Mouse (Mus musculus) layer of hippocampus, postnatal 25 days (tissue): ENCODE measurements around the gene Nrarp. TPM values are rescaled to one million over a fixed set of nuclear protein-coding genes. Genes with fewer than 3 reads are reported as not detected.

Experiments
- DNase-seq, 2 experiments: peaks; one replicate each; pipeline ENCODE4 v3.0.0; 2022; ENCODE audit warnings: mixed read lengths in 2 of 2, low spot score in 1 of 2; ENCODE audit errors: extremely low spot score in 1 of 2
- total RNA-seq, 2 experiments: library from RNA; stranded (reverse); gene quantifications; 2 replicates each; pipeline ENCODE4 v1.2.3; 2021

The Nrarp gene
- total RNA-seq, 2 experiments from 2014 or later, result 27.5 to 35.7 TPM

DNA sequence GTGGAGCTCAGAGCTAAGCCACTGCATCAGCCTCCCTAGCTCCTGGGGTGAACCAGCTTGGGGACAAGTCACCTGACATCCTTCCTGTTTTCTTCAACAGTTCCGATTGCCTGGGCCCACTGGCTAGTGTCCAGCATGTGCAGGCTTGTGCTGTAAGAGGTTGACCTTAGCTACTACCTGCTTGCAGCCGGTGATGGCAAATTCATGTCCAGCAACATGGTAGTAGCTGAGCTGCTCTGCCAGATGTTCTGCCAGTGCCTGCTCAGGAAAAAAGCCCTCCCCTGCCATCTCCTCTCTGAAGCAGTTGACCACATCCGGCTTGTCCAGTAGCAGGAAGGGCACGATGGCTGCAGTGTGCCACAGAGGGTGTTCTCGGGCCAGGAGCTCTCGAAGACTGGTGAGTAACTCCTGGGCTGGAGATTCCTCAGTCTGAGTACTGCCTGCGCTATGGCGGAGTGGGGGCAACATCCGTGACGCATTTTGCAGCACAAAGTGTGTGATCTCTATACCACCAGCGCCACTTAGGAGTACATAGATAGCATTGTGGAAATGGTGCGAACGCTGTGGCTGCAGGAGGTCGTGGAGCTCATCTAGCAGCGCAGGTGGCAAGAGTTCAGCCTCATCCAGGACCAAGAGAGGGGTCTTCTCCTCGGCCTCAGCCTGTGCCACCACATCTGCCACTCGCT lies 14.1 kb downstream of the Nrarp start:
- no peak for DNase-seq

- DNase-seq, result no peak
Observed at GRCm38 (mm10) chr2:25195211-25196156, 14.9 kb downstream of the Nrarp start.

GRCm38 (mm10) chr2:25196172-25196954 lies 15.8 kb downstream of the Nrarp start, which contains the start of gene Tor4a:
Gene Tor4a (minus strand): TSS chr2:25196886.
- no peak for DNase-seq

DNA sequence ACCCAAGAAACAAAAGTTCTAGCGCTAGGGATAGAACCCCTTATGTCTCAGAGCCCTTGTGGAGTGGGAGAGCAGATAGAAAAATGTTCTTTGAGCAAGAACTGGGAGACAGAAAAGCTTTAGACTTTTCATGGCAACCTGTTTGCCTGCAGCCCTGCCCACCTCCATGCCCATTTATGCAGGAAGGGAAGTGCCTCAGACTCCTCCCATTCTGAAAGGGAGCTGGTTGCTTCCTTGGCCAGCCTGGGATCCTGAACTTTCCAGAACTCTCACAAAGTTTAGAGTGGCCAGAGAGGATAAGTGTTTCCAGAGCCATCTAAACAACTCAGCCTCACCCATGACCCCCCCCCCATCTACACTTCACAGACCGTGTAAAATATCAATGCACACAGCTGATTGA lies 16.6 kb downstream of the Nrarp start:
- no peak for DNase-seq

DNA sequence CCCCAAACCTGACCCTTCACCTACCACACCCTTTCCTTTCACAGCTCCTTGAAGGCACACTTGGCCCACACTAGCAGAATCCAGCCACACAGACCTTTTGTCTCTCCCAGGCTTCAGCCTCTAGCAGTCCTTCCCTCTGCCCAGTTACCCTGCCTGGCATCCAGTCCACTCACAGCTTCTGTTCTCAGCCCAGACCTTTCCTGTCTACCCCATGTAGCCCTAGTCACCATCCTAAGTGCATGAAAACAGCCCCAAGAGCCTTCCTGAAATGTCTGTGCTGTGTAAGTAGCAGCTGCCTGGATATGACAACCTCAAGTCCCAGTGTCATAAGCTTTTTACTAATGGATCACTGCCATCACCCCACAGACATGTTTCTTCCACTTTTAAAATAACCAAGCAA lies 17.4 kb downstream of the Nrarp start:
- no peak for DNase-seq

DNA sequence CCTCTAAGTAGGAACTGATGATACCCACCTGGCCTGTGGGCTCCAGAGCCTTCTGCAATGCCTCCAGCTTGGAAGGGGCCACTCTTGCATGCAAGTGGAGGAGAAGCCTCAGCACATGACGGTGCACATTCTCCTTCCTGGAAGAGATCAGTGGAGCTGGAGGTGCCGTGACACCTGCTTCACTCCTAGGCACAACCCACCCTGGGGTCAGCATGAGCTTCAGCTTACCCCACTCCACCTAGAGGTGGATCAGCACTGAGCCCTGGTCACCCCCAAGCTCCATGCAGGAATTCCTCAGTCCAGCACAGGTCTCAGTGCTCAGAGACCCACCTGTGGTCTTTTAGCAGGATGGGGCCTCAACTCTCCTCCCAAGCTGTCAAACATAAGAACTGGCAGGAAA lies 20.1 kb downstream of the Nrarp start:
- DNase-seq, result no peak

DNA sequence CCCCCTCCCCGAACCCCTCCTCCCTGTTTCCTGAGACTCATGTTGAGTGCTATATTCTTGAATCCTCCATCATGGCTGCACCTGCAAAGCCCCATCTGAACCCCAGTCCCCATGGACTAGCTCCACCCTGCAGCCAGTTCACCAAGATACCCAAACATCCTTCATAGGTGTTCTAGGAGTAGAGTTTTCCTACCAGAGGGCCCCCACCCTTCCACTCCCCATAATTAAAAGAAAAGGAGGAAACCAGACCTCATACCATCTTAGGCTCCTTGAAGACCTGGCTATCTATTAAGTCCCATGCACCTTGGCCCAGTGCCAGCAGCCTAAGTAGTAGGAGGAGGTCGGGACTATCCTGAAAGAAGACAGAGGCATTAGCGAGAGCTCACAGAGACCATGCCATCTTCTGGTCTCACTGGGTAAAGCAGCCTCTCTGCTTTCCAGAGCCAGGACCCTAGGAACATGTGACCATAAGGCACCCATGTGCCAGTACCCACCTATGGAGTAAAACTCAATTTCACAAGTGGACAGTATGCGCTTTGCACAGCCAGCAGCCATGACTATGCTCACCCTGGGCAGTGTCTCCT lies 23.2 kb downstream of the Nrarp start:
- no peak for DNase-seq

- no peak for DNase-seq
Observed at GRCm38 (mm10) chr2:25207593-25207992, 27.0 kb downstream of the Nrarp start.

DNA sequence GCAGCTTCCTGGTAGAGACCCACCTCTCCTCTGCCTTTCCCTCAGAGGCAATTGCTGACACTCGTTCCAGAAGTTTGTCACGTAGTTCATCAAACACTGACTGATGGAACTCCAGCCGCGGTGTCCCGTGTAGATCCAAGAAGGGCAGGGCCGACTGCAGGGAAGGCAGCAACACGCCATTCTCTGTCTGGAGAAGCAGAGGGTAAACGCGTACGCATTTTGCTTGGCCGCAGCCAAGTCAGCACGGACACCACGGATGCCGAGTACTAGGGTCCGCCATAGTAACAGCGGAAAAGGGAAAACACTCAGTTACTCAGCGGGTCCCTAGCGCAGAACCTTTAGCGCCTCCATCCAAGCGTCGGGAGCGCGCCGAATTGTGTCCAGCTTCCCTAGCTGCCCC lies 30.1 kb downstream of the Nrarp start:
- DNase-seq, result peak in 1 of 2 experiments; percentile 16

DNA sequence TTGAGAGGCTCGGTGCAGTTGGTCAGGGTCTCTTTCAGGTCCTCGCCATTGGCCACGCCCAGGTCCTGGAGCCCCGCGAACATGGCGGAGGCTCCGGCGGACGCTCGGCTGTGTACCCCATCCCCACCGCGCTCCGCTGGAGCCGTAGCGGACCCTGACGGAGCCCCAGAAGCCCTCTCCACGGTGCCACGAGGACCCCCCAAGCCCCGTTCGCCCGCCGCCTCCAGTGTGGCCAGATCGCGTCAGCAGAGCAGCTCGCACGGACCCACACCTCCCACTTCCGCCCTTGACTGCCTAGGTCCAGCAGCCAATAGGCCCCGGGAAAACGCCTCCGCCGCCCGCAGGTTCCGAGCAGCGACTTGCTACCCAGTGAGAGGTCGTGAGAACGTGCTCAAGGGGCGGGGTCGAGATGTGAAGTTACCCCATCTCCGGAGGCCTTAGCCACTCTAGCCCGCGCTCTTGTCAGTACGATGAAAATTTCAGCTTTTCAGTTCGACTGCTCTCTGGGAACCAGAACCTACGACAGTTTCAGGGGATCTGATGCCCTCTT lies 30.6 kb downstream of the Nrarp start, which contains the start of gene Nelfb:
TSS of gene Nelfb (minus strand) at position 369 of the 550 bp plus-strand sequence.
- peak; percentile 77 to 84 for DNase-seq

- no peak for DNase-seq
Observed at GRCm38 (mm10) chr2:25213266-25213865, 32.8 kb downstream of the Nrarp start.

DNA sequence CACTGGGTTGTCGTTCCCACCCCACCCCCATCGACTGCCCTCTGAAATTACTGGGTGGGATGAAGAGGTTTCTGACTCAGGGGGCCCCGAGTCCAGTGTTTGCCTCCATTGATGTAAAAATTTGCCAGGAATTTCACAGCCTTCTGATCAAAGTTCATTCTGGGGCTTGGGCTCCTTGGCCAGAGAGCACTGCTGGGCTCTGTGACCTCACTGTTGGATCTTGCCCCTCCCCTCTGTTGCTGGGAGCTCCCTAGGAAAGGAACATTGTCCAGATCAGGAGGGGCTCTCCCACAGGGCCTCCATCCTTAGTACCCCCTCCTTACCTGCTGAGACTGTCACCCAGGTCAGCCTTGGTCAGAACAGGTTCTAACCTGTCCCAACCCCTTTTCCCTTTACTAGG lies 33.9 kb downstream of the Nrarp start, which contains the start of gene Stpg3:
TSS of gene Stpg3 (minus strand) at position 194 of the 400 bp plus-strand sequence.
- DNase-seq, result no peak

- no peak for DNase-seq
Observed at GRCm38 (mm10) chr2:25217666-25218065, 37.1 kb downstream of the Nrarp start.

DNA sequence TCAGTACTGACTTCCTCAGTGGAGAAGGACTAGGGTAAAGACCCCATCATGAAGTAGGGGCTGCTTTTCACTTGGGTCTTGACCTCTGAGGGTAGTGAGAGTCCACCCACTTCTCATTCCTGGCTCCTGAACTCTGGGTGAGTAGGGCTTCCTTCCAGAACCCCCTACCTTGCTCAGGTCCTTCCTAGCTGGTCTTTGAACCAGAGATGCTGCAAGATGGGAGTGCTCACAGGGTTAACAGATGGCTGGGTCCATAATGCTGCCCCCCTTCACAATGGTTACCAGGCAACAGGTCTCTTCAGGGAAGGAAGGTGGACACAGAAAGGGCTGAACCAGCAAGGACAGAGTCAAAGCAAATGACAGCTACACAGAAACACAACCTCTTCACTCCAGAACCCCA lies 37.9 kb downstream of the Nrarp start, which contains the start of gene Fam166a:
TSS of gene Fam166a (plus strand) at position 301 of the 400 bp plus-strand sequence.
- DNase-seq, result no peak

DNA sequence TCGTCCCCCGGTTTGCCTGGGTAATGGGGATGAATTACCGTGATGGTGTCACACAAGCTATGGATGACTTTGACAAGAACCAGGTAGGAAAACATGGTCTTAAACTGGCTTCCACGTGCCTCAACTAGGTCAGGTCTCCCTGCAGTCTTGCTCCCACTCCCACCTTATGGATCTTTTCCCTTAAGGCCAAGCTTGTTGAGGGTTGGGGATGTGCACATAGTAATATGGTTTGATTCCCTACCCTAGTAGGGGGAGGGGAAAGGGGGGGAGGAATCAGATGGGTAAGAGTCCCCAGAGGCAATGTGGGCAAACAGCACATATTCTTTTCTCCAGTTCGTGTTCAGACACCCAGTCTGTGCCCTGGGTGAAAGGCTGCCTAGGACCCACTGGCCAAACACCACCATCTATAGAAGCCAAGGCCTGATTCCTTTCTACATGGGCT lies 40.8 kb downstream of the Nrarp start:
- DNase-seq, result no peak

GRCm38 (mm10) chr2:25223681-25224491 lies 43.3 kb downstream of the Nrarp start:
- peak in 1 of 2 experiments; percentile 47 for DNase-seq

DNA sequence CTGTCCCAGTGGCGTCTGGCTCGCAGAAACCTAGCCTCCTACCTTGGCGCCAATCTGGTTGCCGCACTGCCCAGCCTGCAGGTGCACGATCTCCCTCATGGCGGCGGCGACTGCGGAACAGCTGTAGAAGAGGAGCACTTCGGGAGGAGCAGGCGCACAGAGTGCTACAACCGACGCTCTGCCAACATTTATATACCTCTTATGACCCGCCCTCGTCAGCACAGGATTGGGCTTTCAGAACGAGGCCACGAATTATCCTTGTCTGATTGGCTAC lies 43.9 kb downstream of the Nrarp start, which contains the start of gene Tubb4b:
TSS of gene Tubb4b (minus strand) at position 211 of the 274 bp plus-strand sequence.
- DNase-seq, result peak in 1 of 2 experiments; percentile 81
